Mouse (Mus musculus): ENCODE results near the gene Trim30c.
"Not testable (repeated sequence)": the region's sequence is repeated elsewhere in the genome, so short reads cannot be mapped to it uniquely, and the experiment has no call there.

The Trim30c gene

GRCm38 (mm10) chr7:104400698-104401097 is at the start of gene Trim30c:
Gene Trim30c, minus strand, starts transcription at chr7:104400837.
- peak; percentile 5 for DNase-seq (ENCODE audit: low spot score)

GRCm38 (mm10) chr7:104445961-104446645 is 45.5 kb upstream of the Trim30c start:
- peak; percentile 64 for DNase-seq (ENCODE audit: low spot score)

GRCm38 (mm10) chr7:104404460-104404950 is 3.9 kb upstream of the Trim30c start:
- DNase-seq (ENCODE audit: low spot score): no peak

- no peak for DNase-seq (ENCODE audit: low spot score)
Observed at GRCm38 (mm10) chr7:104401140-104401539, 503 bp upstream of the Trim30c start.

- DNase-seq (ENCODE audit: low spot score): no peak
Observed at GRCm38 (mm10) chr7:104398492-104398891, 2.1 kb downstream of the Trim30c start.

GRCm38 (mm10) chr7:104369736-104370414 is 30.8 kb downstream of the Trim30c start, which contains the start of gene Trim30b:
Gene Trim30b, minus strand, starts transcription at chr7:104369884.
- peak; percentile 63 for DNase-seq (ENCODE audit: low spot score)

GRCm38 (mm10) chr7:104366339-104366738 is 34.3 kb downstream of the Trim30c start:
- DNase-seq (ENCODE audit: low spot score): no peak

GRCm38 (mm10) chr7:104353600-104353967 is 47.1 kb downstream of the Trim30c start:
- no peak for DNase-seq (ENCODE audit: low spot score)

- peak; percentile 90 for DNase-seq (ENCODE audit: low spot score)
Observed at GRCm38 (mm10) chr7:104352717-104353599, 47.7 kb downstream of the Trim30c start, which contains the start of gene Trim12c. Gene Trim12c, minus strand, starts transcription at chr7:104353362.

- DNase-seq (ENCODE audit: low spot score): not testable (repeated sequence)
Observed at GRCm38 (mm10) chr7:104348043-104348442, 52.6 kb downstream of the Trim30c start.

- not testable (repeated sequence) for DNase-seq (ENCODE audit: low spot score)
Observed at GRCm38 (mm10) chr7:104340744-104341143, 59.9 kb downstream of the Trim30c start.

- not testable (repeated sequence) for DNase-seq (ENCODE audit: low spot score)
Observed at GRCm38 (mm10) chr7:104335547-104335946, 65.1 kb downstream of the Trim30c start.
